Mouse (Mus musculus): Measurements from ENCODE around the gene Fam162a.
"Not testable (repeated sequence)": the region's sequence is repeated elsewhere in the genome, so short reads cannot be mapped to it uniquely, and the experiment has no call there.

DNA sequence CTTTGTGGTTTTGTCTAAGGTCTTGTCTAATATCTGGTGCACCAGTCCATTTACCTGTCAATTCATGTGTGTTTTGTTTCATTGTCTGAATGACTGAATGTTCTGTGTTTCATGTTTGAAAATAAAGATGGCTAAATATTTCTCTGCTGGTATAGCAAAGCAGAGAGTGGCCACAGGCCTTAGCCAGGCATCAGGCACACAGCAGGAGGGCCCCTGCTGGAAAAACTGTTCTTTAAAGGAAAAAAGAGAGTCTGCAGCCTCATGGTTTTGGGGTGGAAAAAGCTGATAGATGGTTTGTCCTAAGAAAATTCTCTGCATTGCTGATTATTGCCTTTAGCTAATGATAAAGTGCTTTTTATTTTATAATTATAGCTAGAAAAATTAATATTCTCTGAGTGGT, 40.1 kb upstream of the Fam162a start:
- not testable (repeated sequence) for TF ChIP-seq POLR2A (IDR thresholded peaks at IDR 0.05; ENCODE audit: insufficient read length, low read depth); MYOG (IDR thresholded peaks at IDR 0.05; ENCODE audit: control insufficient read depth in 1 of 3, insufficient read depth in 1 of 3, insufficient read length in 2 of 3, low read depth in 2 of 3); POLR2AphosphoS2 (IDR thresholded peaks at IDR 0.05; ENCODE audit: insufficient read length, low read depth); TCF12 (IDR thresholded peaks at IDR 0.05; ENCODE audit: insufficient read depth, poor library complexity, severe bottlenecking); USF1 (IDR thresholded peaks at IDR 0.05; ENCODE audit: low read depth); MAX (IDR thresholded peaks at IDR 0.05; ENCODE audit: low read depth); MYOD1 (IDR thresholded peaks at IDR 0.05; ENCODE audit: control insufficient read depth in 1 of 3, insufficient read length in 2 of 3, low read depth in 2 of 3); CEBPB (IDR thresholded peaks at IDR 0.05; ENCODE audit: insufficient read depth, poor library complexity, severe bottlenecking); E2F4 (IDR thresholded peaks at IDR 0.05; ENCODE audit: insufficient read depth); REST (IDR thresholded peaks at IDR 0.05; ENCODE audit: insufficient read depth, insufficient read length); SRF (IDR thresholded peaks at IDR 0.05; ENCODE audit: control insufficient read depth, insufficient read length, low read depth); TCF3 (IDR thresholded peaks at IDR 0.05; ENCODE audit: insufficient read length, low read depth)

All from myocyte (in vitro differentiated cells).